Mouse (Mus musculus) heart, postnatal 36 days (tissue): Measurements from ENCODE around the gene Tctex1d4. TPM values are rescaled to one million over a fixed set of nuclear protein-coding genes. Genes with fewer than 3 reads are reported as not detected.

Source experiments
- DNase-seq, 2 experiments: peaks; one replicate each; pipeline ENCODE4 v3.0.0; 2021 to 2022
- intact Hi-C: fragments of 180-260 bp; cut with DNase I; formaldehyde crosslinking; loops from one replicate; pipeline ENCODE4 v1.15.1; 2025
- total RNA-seq, 2 experiments: library from RNA; stranded (reverse); gene quantifications; 2 replicates each; pipeline ENCODE4 v1.2.3; 2021

Tctex1d4 gene
- total RNA-seq, 2 experiments from 2014 or later, result not detected

DNA sequence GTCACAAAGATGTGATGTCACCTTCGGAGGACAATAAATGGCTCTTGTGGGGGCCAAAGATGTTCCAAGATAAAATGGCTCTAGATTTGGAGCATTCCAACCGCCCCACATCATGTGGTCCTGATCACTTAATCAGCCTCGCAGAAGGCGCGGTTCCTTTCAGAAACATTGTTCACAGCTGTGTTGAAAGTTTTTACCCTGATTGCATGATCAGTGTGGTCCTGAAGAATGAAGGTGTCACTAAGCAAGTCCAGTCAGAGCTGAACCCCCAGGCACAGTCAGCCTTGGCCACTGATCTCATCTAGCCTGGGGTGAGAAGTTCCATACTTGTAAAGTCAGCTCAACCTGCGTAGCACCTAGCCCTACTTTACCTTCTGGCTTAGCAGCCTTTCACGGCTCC lies 8.7 kb upstream of the Tctex1d4 start:
- DNase-seq, result no peak
- intact Hi-C loops, result no loop called here

DNA sequence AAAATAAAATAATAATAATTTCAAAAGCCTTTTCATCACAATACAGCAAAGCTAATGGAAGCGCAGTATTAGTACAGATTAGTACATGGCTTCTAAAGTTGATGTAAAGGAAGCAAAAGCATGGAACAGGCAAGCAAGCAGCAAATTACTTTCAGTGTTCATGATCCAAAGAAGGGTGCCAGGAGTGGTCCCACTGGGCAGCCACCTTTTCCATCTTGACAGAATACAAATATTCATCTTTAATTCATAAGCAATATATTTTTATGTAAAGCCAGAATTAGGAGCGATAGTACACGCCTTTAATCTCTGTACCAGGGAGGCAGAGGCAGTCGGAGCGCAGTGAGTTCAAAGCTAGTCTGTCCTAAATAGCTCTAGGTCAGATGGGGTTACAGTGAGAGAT lies 7.0 kb upstream of the Tctex1d4 start:
- intact Hi-C loops, result loop anchor here (2.0 kb wide), 1 partner anchor 19 kb away; no protein-coding TSS in a partner anchor
- no peak for DNase-seq

DNA sequence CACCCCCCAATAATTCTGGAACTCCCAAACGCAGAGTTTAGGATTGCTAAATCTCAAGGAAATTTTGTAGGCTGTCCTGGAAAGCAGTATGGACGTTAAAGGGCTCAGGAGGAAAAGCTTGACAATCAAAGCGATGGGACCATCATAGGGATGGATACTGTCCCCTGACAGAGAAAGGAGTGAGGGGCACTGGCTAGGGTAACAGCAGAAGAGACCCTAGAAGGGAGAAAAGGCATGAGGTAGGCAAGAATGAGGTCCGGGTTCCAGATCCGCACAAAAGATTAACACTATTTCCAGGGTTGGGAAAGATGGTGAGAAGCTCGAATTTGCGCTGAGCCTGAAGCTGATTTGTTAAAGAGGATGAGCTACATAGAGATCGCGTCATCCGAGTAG lies 6.5 kb upstream of the Tctex1d4 start:
- intact Hi-C loops, result loop anchor here (2.0 kb wide), 1 partner anchor 19 kb away; no protein-coding TSS in a partner anchor
- DNase-seq, result no peak

DNA sequence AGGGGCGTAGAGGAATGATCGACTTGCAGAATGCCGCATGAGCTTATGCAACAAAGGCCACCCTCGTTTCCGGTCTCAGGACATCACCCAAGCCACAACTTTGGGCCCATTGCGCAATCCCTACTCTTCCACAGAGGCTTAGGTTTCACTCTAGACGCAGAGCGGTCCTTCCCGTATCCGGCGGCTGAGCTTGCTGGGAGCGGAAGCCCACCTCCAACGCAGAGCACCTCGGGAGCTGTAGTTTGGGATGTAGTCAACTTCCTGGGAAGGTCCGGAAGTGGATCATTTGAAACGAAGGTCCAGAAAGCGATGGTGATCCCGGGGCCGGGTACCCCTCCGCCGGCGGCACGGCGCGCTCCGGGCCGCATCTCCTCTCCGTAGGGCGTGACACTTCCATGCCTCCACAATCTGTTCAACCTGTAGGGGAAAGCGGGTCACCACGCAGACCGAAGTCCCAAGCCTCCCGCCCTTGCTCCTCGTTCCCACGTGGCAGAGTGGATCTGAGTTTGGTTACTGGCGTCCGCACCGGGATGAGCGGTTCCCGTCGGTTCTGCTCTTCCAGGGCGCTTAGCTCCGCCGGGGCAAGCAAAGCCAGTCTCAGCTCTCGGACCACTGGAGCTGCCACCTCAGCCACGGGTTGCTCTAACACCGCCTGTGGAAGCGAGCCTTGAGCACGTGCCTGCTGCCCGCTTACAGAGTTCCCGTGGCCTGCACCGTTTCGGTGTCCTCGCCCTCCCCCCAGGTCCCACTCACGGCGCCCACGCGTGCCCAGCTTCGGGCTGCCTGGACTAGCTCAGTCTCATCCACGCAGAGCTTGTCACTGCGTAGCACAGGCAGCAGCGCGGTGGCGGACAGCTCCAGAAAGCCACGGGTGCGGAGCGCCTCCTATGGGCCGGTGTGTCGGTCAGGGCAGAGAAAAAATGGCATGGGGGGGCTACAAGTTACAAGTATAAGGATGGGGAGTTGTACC lies 5.9 kb upstream of the Tctex1d4 start:
- intact Hi-C loops, result loop anchor here (2.0 kb wide), 1 partner anchor 18 kb away; no protein-coding TSS in a partner anchor
- peak; percentile 91 for DNase-seq

DNA sequence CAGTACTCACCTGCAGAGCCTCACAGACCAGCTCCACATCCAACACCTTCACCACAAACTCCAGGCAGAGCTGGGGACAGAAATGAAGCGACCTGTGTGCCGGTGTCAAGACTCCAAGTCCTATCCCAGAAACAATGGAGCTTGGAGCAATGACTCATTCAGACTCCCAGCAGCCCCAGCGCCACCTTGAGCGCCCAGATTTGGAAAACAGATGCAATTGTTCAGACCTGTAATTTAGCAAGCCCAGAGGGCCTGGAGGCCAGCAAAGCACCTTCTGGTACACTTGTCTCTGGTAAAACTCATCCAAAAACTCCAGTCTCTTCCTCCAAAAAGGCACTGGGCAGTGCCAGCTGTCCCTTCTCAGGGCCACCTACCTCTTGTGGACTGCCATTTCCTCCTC lies 4.4 kb upstream of the Tctex1d4 start:
- intact Hi-C loops, result no loop called here
- no peak for DNase-seq

DNA sequence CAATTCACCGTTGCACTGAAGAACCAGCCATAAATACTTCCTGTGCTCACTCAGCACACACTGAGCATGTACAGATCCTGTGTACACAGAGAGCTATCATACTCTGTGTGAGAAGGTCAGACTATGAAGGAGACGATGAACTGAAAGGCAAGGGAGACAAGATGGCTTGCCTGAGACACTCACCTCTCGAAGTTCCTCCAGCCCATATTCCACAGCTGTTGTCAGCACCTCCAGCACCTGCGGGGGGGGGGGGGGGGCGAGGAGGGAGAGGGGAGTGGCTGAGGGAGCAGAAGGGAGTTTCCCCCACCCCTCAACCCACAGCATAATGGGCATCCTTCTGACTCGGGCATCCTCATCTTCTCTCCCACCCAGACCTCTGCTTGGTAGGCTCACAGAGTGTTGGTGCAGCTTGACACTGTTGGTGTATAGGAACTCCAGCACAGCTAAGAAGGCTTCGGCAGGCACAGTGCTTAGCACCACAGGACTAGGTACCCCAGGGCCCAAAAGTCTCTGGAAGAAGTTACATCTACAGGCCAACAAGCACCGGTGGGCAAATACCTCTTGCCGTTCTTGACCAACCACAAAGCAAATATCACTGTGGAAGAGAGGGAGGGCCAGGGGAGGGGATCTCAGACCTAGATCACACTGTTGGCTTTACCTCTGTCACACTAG lies 2.9 kb upstream of the Tctex1d4 start:
- intact Hi-C loops, result no loop called here
- no peak for DNase-seq

DNA sequence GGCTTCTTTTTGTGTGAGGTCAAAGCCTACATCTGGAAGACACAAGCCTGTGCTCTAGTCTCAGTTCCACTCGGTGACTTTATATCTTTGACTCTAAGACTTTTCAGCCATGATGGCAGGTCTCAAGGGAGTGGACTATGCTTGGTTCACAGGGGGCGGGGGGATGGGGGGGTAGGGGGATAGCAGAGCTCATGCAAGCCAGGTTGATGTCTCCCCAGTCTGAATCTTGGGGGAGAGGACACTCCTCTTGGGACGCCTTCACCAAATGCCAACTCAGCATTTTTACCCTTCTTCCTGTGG lies 2.4 kb upstream of the Tctex1d4 start:
- DNase-seq, result no peak
- intact Hi-C loops, result no loop called here

DNA sequence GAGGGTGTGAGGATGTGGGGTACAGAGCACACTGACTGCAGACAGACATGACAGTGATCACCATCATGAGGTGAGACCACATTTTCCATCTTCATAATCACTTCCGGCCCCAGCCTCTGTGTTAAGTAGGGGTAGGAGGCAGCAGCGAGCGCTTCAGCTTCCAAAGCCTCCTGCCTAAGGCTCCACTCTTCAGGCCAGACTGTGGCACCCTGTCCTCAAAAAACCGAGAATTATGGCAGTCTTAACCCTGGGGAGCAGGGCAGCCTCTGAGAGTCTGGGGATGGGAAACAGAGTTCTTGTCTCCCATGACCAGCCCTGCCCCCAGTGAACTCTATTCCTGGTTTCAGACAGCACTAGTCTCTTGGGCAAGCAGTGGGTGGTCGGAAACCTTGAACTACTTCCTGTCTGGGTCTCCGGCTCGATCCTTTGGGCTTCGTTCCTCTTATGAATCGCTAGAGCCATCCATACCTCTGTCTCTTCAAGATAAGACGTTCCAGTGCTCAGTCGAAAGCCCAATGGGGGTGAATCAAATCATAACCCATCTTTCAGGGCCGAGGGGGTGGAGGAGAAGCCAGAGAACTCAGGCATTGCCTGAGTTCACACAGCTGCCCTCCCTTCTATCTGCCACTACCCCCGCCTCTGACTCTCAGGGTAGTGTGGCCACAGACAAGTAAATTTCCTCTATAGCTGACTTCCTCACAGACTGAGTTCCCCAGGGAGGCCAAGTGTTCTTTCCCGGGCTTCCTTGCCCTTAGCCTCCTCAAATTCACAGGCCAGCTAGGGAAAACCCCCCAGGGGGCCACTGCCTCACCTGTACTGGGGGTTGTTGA lies 1.9 kb upstream of the Tctex1d4 start:
- peak; percentile 40 to 66 for DNase-seq
- intact Hi-C loops, result no loop called here

DNA sequence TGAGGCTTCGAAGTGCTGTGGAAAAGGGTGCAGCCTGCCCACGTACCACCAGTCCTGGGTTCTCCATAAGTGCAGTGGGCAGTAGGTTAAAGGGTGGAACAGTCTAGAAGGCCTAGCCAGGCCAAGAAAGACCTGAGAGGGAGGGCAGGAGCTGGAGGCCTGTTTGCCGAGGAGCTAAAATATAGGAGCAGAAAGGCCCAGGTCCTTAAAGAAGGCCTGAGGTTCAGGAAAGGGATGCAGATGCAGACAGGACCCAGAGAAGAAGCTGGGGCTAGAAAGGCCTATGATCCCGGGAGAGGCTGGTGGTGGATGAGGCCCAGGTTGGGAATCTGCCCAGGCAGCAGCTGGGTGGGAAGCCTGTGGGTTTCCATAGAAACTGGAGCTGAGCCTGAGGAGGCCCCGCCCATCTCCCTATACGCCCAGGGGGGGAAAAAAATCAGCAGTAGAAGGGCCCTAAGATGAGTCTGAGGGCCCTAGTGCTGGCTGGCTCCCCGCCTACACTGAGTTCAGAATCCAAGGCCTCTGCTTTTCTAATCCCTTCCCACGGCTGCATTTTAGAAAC lies 1.2 kb upstream of the Tctex1d4 start, which contains the start of gene Btbd19:
TSS of gene Btbd19 (minus strand) at position 378 of the 562 bp plus-strand sequence.
- peak; percentile 79 to 81 for DNase-seq
- intact Hi-C loops, result no loop called here

DNA sequence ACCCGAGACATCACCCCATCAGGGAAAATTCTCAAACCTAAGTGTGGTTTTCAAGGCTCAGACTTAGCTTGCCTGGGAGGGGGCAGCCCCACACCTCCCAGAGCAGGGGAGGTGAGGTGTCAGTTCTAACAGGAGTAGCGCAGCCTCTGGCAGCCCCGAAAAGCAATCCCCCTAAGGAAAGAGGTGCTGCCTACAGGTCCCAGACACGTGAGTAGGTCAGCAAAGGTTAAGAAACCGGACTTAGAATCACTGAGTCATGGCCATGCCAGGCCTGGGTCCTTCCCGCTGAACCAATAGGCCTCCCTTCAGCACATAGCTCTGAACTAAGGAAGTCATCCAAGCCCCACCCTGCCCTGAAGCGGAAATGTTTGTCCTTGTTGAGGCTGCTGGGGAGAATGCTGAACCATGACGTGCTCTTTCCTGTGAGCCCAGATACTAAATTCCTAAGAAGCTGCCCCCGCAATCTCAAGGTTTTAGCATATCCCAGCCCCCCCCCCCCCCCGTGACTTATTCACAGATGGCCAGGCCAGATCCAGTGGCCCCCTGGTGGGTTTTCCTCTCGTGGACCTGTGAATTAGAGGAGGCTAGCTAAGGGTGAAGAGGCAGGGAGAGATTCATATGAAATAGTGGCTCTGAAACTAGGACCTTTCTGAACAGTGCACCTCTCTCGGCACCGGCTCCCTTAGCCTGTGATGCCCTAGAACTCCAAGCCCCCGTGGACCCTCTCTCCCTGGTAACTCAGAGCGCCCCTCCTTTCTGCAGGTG lies 502 bp upstream of the Tctex1d4 start:
- peak; percentile 80 to 82 for DNase-seq
- intact Hi-C loops, result no loop called here

DNA sequence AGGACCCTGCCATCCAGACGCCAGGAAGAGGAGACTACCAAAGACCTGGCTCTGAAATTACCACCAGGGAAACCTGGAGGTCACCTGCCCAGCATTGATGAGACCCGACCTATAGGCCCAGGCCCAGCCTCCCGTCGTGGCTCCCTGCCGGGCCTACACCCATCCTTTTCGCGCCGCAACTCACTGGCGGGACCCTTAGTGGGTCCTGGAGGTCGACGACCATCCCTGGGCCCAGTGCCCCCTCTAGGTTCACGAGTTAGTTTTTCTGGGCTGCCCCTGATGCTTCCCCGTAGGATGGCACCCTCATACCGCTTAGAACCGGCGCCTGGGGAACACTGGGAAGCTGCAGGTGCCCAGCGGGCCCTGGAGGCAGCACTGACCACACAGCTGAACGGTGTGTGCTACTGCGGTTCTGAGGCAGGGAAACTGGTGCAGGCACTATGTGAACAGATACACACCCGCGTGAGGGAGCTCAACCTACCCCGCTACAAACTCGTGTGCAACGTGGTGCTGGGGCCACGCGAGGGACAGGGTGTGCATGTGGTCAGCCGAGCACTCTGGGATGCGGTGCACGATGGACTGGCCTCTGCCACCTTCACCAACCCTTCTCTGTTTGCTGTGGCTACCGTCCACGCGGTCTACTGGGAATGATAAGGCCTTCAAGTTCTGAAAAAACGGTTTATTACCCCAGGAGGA lies 1.5 kb downstream of the Tctex1d4 start:
- intact Hi-C loops, result no loop called here
- no peak for DNase-seq

DNA sequence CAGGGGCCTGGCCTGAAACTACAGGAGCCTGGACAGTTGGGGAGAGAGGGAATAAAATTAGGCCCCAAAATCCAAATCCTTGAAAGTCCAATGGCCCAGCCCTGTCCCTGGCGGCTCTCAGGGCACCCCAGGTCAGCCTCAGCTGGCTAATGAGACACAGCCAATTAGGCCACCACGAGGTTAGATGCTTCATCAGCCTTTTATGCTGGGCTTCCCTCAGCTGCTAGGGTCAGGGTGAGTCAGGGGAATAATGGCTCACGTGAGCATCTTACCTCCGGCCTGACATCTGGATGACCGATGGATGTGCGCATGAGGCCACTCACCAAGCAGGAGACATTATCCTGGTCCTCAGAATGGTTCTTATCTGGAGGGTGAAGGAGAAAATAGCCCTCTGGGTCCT lies 4.2 kb downstream of the Tctex1d4 start:
- DNase-seq, result no peak
- intact Hi-C loops, result no loop called here

DNA sequence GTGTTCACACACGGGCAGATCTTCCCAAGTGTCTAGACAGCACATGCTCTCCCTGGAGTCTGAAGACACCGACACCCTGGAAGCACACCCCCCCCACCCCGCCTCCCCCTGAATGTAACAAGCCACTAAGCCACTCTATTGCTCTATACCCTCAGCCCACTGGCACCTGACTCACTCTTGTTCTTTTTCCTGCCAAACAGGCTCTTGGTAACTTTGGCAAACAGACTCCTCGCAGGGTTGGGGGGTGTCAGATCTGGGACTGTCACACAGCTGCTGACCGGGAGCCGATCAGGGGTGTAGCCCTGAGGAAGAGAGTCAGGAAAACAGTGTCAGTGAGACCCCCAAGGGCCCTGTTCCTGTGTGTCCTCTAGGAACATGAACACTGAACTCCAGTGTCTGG lies 4.6 kb downstream of the Tctex1d4 start:
- DNase-seq, result no peak
- intact Hi-C loops, result no loop called here

DNA sequence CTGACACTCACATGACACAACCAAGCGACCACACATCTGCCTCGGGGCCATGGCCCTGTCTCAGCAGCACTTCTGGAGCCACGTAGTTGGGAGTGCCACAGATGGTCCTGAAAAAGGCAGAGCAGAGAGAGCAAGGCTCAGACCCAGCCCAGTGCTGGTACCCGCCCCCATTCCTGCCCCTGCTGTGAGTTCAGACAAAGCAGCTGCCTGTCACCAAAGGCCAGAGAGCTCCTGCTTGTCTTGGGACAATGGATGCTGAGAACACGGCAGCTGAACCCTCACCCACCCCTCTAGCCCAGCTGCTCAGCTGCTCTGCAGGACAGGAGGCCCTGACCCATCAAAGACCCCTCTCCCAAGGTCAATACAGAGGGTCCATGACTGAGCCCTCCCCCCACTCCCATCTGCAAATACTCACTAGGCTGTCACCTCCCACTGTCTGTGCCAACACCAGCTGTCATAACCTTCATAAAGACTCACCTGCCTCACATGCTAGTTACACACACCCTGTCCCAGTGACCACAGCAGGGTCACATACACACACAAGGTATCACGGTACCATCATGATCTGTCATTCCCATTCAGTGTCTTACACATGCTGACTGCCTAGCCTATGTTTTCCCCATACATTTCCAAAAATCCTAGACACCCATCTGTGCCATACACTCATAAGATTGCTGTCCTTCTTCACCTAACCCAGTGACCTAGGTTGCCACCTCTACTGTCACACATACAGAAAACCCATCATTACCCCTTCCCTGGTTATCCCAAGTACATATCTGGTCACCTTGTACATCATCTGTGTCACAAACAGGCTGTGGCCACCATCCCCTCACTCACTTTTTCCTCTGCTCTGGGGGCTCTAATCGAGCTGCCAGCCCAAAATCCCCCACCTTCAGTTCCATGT lies 5.5 kb downstream of the Tctex1d4 start:
- no peak for DNase-seq
- intact Hi-C loops, result no loop called here

DNA sequence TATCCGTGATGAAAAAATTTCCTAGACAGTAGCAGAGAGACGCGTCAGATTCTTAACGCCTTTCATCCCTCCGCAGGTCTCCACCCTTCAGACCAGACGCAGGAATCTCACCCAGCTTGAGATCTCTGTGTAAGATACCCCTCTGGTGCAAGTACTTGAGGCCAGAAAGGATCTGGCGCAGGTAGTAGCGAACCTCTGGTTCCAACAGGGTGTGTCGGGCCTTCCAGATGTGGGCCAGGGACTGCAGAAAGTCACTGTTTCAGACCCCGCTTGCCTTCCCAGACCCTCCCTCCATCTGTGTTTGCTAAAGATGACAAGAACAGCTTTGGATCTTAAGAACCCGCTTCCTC lies 6.2 kb downstream of the Tctex1d4 start:
- intact Hi-C loops, result no loop called here
- DNase-seq, result no peak

DNA sequence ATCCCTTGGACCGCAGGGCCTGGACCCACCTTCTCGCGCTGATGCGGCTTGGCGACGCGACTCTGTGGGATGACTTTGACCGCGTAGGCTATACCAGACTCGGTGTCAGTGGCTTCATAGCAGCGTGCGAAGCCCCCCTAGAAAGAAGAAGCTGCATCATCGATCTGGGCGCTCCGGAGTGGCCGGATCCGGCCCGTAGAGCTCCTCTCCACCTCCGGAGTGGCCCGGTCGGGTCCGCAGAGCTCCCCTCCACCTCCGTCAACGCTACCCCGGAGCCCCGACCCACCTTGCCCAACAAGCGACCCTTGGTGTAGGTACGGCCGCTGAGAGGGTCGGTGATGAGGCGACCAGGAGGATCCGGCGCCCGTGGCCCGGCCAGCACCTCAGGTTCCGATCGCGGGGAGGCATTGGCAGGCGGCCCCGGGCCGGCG lies 6.8 kb downstream of the Tctex1d4 start:
- peak; percentile 21 to 24 for DNase-seq
- intact Hi-C loops, result no loop called here

DNA sequence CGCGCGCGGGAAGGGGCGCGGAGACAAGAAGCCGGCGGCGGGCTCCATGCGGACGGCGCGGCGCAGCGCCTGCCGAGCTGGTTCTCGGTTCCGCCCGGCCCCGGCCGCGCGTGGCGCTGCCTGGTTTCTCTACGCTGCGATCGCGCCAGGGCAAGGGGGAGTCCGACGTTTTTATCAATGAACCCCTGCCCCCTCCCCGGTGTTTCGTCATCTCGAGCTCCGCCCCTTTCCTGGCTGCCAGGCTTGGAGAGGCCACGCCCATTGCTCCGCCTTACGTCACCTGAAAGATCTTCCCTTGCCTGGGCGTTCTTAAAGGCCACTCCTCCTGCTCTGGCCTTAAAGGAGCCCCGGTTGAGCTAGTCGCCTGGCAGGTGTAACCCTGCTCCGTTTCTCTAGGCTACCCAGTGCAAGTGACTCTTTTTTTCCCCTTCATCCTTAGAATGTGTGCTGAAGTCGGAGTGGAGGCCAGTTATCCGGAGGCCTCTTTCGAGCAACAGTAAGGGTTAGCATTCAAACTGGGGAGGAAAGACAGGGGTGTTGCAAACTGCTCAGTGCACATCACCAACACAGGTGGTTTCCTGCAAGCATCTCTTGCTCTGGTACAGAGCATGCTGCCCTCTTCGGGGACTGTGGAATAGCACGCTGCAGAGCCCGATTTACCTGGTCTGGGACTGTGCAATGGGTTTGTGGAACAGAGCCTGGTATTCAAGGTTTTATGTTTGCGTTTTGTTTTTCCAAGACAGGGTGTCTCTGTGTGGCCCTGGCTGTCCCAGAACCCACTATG lies 7.4 kb downstream of the Tctex1d4 start, which contains the start of gene Plk3:
TSS of gene Plk3 (minus strand) at position 147 of the 784 bp plus-strand sequence.
- intact Hi-C loops, result loop anchor here (2.0 kb wide), 1 partner anchor 139 kb away; the partner anchor contains the start of genes Hectd3 and Urod
- DNase-seq, result peak; percentile 98
